Mouse (Mus musculus) stomach, embryonic 16.5 days (tissue): Measurements from ENCODE around the gene 1700029F12Rik. TPM values are rescaled to one million over a fixed set of nuclear protein-coding genes. Genes with fewer than 3 reads are reported as not detected.
"Not testable (repeated sequence)": the region's sequence is repeated elsewhere in the genome, so short reads cannot be mapped to it uniquely, and the experiment has no call there.

Source experiments
- ATAC-seq: fragments of 200-750 bp; cut with Nextera tagmentation; 2 replicates; pipeline ENCODE4 v1.8.0; 2017; ENCODE audit warnings: moderate number of reproducible peaks, moderate TSS enrichment; ENCODE audit not compliant: insufficient read depth, low FRiP score
- H3K27ac ChIP-seq: fragments of 300-500 bp; sonication (generic); 2 replicates; pipeline ENCODE4 v1.5.1; 2014; ENCODE audit warnings: low read length
- H3K27me3 ChIP-seq: fragments of 300-500 bp; sonication (generic); 2 replicates; pipeline ENCODE4 v1.6.1; 2014; ENCODE audit warnings: low read length, control low read depth, mixed read lengths; ENCODE audit not compliant: control insufficient read depth, insufficient read depth
- H3K36me3 ChIP-seq: fragments of 300-500 bp; sonication (generic); 2 replicates; pipeline ENCODE4 v1.6.1; 2014; ENCODE audit warnings: low read length; ENCODE audit not compliant: control insufficient read depth, insufficient read depth
- H3K4me1 ChIP-seq: fragments of 300-500 bp; sonication (generic); 2 replicates; pipeline ENCODE4 v1.6.1; 2014; ENCODE audit warnings: low read length, control low read depth, mixed read lengths; ENCODE audit not compliant: control insufficient read depth, insufficient read depth
- H3K4me2 ChIP-seq: fragments of 300-500 bp; sonication (generic); 2 replicates; pipeline ENCODE4 v1.6.1; 2014; ENCODE audit warnings: low read depth, low read length, mixed read lengths
- H3K4me3 ChIP-seq: fragments of 300-500 bp; sonication (generic); replicated peaks from 2 replicates; pipeline ENCODE4 v1.5.1; 2014; ENCODE audit warnings: mild to moderate bottlenecking, low read length
- H3K9ac ChIP-seq: fragments of 300-500 bp; sonication (generic); 2 replicates; pipeline ENCODE4 v1.6.1; 2014; ENCODE audit warnings: low read length
- H3K9me3 ChIP-seq: fragments of 300-500 bp; sonication (generic); replicated peaks from 2 replicates; pipeline ENCODE4 v1.6.1; 2016; ENCODE audit warnings: low read length, control low read depth; ENCODE audit not compliant: control insufficient read depth
- WGBS: fragments of 180-500 bp; shearing (Covaris S2); extraction: QIAGEN DNeasy Blood & Tissue Kit; methylation state at CpG from one replicate; pipeline ENCODE4 v1.1.7; 2014; 5-methylcytosine and 5-hydroxymethylcytosine counted together
- polyA plus RNA-seq: library from polyadenylated mRNA; unstranded; fragments of >200 nt; fragmentation: Nextera tagmentation; extraction: Ambion mirVana; gene quantifications from 2 replicates; pipeline ENCODE4 v1.2.1, GENCODE M21; 2015

The 1700029F12Rik gene
- polyA plus RNA-seq, 1 experiment from 2014 or later = not detected

DNA sequence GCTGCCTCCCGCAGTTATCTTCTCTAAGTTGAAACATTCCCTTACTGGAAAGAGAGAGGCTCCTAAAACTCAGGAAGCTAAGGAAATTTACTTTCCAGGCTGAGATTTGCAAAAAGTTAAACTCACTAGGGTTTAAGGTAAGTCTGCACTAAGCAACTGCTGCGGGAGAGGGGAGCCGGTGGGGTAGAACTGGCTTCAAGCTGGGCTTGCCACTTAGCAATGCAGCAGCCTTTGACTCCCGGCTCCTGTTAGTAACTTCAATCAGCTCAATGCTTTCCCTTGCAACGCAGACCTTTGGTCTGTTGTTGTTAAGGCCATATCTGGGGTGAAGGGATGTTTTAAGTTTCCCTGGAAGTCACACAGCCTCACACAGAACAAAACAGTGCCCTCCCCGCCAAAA, 33.5 kb upstream of the 1700029F12Rik start:
- Histone ChIP-seq H3K9me3 (no peaks in the 10 kb centered on the region), H3K9ac (no peak overlapping the region), H3K27me3 (peaks cover 9% of the 10 kb centered on the region), H3K36me3 (no peaks in the 10 kb centered on the region), H3K4me3 (no peak overlapping the region), H3K4me1 (no peaks in the 10 kb centered on the region; the same call in 1 of the 2 replicates), H3K4me2 (no peak overlapping the region), H3K27ac (no peak overlapping the region)
- no peak for ATAC-seq
- WGBS = 43% methylated on average over 6 of the region's 6 CpGs

- no peak for ATAC-seq
- H3K4me2 ChIP-seq = no peak within 1 kb of the TSS
- H3K27ac ChIP-seq = no peak within 1 kb of the TSS
- whole genome bisulfite sequencing = 68% methylated on average over 15 of the region's 15 CpGs
- H3K36me3 ChIP-seq = no peaks in the 10 kb centered on the region
- no peaks in the 10 kb centered on the region; the same call in 1 of the 2 replicates for H3K4me1 ChIP-seq
- H3K27me3 ChIP-seq = peaks cover 5% of the 10 kb centered on the region
- no peak within 1 kb of the TSS for H3K4me3 ChIP-seq
- H3K9ac ChIP-seq = no peak within 1 kb of the TSS
- no peaks in the 10 kb centered on the region for H3K9me3 ChIP-seq
Measured at GRCm38 (mm10) chr13:97066649-97067550, 32.7 kb upstream of the 1700029F12Rik start, which contains the start of gene Fam169a. Fam169a (plus strand) TSS chr13:97067286.

- not testable (repeated sequence) for H3K4me1 ChIP-seq, H3K27me3 ChIP-seq, H3K27ac ChIP-seq, H3K9ac ChIP-seq, H3K36me3 ChIP-seq, H3K4me2 ChIP-seq, H3K4me3 ChIP-seq, H3K9me3 ChIP-seq
- ATAC-seq = peak; percentile 14; the same call in 1 of the 2 replicates
- 44% methylated on average over 18 of the region's 18 CpGs for WGBS
Measured at GRCm38 (mm10) chr13:97064844-97065621, 30.9 kb upstream of the 1700029F12Rik start.

GRCm38 (mm10) chr13:97064413-97064812, 30.3 kb upstream of the 1700029F12Rik start:
- ATAC-seq = no peak
- H3K4me1 ChIP-seq = no peaks in the 10 kb centered on the region
- WGBS = 48% methylated on average over 3 of the region's 3 CpGs
- no peak overlapping the region for H3K4me3 ChIP-seq
- H3K27ac ChIP-seq = no peak overlapping the region
- H3K27me3 ChIP-seq = no peaks in the 10 kb centered on the region
- H3K4me2 ChIP-seq = no peak overlapping the region
- no peak overlapping the region for H3K9ac ChIP-seq
- no peaks in the 10 kb centered on the region for H3K36me3 ChIP-seq
- no peaks in the 10 kb centered on the region for H3K9me3 ChIP-seq

DNA sequence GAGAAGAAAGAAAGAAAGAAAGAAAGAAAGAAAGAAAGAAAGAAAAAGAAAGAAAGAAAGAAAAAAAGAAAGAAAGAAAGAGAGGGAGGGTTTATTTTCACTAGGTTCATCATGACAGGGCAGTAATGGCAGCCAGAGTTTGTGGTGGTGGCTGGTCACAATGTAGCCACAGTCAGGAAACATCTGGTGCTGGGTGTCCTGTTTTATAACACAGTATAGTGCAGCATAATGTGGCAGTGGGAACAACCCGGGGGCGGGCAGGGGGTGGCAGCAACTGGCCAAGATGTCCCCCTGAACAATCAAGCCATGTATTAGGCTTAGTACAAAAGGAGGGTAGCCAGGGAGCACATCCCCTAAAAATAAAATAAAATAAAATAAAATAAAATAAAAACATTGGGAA, 29.3 kb upstream of the 1700029F12Rik start:
- H3K4me1 ChIP-seq = no peaks in the 10 kb centered on the region
- no peak overlapping the region for H3K4me2 ChIP-seq
- ATAC-seq = no peak
- no peak overlapping the region for H3K27ac ChIP-seq
- H3K4me3 ChIP-seq = no peak overlapping the region
- no peaks in the 10 kb centered on the region for H3K27me3 ChIP-seq
- no peak overlapping the region for H3K9ac ChIP-seq
- no peaks in the 10 kb centered on the region for H3K36me3 ChIP-seq
- 82% methylated on average over 2 of the region's 2 CpGs for WGBS
- H3K9me3 ChIP-seq = no peaks in the 10 kb centered on the region

DNA sequence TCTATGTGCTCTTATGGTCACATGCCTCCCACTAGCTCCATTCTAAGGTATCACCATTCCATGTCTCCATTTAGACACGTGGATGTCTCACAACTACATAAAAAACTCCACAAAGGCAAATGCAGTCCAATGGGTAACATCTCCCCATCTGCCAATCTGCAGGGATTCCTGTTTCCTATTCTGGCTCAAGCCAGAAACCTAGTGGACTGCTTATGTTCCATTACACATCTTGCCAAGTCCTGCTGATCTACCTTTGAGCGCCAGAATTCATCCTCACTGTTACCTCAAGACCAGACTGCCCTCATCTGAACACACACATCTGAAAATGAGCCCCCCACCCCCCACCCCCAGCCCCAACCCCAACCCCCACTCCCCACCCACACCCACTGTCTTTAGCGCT, 28.0 kb upstream of the 1700029F12Rik start:
- ATAC-seq = no peak
- no peak overlapping the region for H3K27ac ChIP-seq
- no peaks in the 10 kb centered on the region for H3K27me3 ChIP-seq
- WGBS = 85% methylated on average over 3 of the region's 3 CpGs
- H3K4me2 ChIP-seq = no peak overlapping the region
- no peaks in the 10 kb centered on the region for H3K36me3 ChIP-seq
- no peaks in the 10 kb centered on the region for H3K9me3 ChIP-seq
- no peak overlapping the region for H3K4me3 ChIP-seq
- no peaks in the 10 kb centered on the region for H3K4me1 ChIP-seq
- H3K9ac ChIP-seq = no peak overlapping the region

- H3K4me1 ChIP-seq = no peaks in the 10 kb centered on the region
- H3K9ac ChIP-seq = no peak overlapping the region
- no peaks in the 10 kb centered on the region for H3K36me3 ChIP-seq
- 50% methylated on average over 6 of the region's 8 CpGs for WGBS
- H3K27ac ChIP-seq = no peak overlapping the region
- H3K4me2 ChIP-seq = no peak overlapping the region
- H3K27me3 ChIP-seq = no peaks in the 10 kb centered on the region
- peak; percentile 10; the same call in 1 of the 2 replicates for ATAC-seq
- no peaks in the 10 kb centered on the region for H3K9me3 ChIP-seq
- no peak overlapping the region for H3K4me3 ChIP-seq
Measured at GRCm38 (mm10) chr13:97060331-97060730, 26.2 kb upstream of the 1700029F12Rik start.

- no peaks in the 10 kb centered on the region for H3K27me3 ChIP-seq
Measured at GRCm38 (mm10) chr13:97059746-97060145, 25.6 kb upstream of the 1700029F12Rik start.

DNA sequence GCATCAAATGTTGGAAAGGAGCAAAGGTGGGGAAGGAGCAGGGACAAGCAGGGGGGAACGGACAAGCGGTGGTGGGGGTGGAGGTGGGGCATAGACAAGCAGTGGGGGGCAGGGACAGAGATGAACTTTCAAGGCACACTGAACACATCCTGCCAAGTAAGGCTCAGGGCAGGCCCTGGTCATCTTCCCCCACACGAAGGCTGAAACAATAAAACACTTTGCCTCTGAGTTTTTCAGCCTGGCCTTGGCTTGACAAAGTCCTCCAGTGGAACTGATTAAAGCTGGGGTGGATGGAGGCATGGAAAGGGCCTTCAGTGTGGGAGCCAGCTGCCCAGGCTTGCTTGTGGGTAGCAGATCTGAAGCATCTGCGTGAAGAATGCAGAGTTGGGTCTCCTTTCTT, 23.7 kb upstream of the 1700029F12Rik start:
- Histone ChIP-seq H3K27me3 (no peaks in the 10 kb centered on the region), H3K27ac (no peak overlapping the region), H3K9me3 (no peaks in the 10 kb centered on the region), H3K9ac (no peak overlapping the region), H3K4me2 (no peak overlapping the region), H3K4me3 (no peak overlapping the region), H3K36me3 (no peaks in the 10 kb centered on the region), H3K4me1 (no peaks in the 10 kb centered on the region)
- no peak for ATAC-seq
- 56% methylated on average over 4 of the region's 4 CpGs for WGBS

More at GRCm38 (mm10) chr13:97059746-97060145, 25.6 kb upstream of the 1700029F12Rik start:
- H3K4me1 ChIP-seq = no peaks in the 10 kb centered on the region
- H3K4me2 ChIP-seq = no peak overlapping the region
- no peak overlapping the region for H3K9ac ChIP-seq
- ATAC-seq = no peak
- 91% methylated on average over 6 of the region's 6 CpGs for WGBS
- H3K36me3 ChIP-seq = no peaks in the 10 kb centered on the region
- no peaks in the 10 kb centered on the region for H3K9me3 ChIP-seq
- H3K4me3 ChIP-seq = no peak overlapping the region
- H3K27ac ChIP-seq = no peak overlapping the region
